Mouse (Mus musculus): ENCODE results near the gene Efemp2. TPM values are rescaled to one million over a fixed set of nuclear protein-coding genes. Genes with fewer than 3 reads are reported as not detected.

Efemp2 gene
- total and polyA plus RNA-seq, 3 experiments = 10.4 to 17.7 TPM; not detected in 1

GRCm38 (mm10) chr19:5487768-5488550 is 14.2 kb downstream of the Efemp2 start, which contains the start of gene Mus81:
Gene Mus81 (minus strand): TSS chr19:5488402.
- peak within 1 kb of the TSS; percentile 98 for H3K27ac ChIP-seq (ENCODE audit: control insufficient read depth, low read depth, low read length)
- peaks cover 0 to 12% of the 10 kb centered on the region in 2 experiments; a peak in 2 of 4 replicates for H3K4me1 ChIP-seq (ENCODE audit: control insufficient read depth in 1 of 2, insufficient read depth in 2 of 2, low read length in 2 of 2)
- peaks cover 28% of the 10 kb centered on the region for H3K79me2 ChIP-seq (ENCODE audit: control insufficient read depth, insufficient read depth, low read length, poor library complexity)
- no peaks in the 10 kb centered on the region for H3K9me3 ChIP-seq (replicated peaks; ENCODE audit: insufficient read depth, low read length)
- H3K4me3 ChIP-seq (ENCODE audit: control insufficient read depth in 1 of 2, insufficient read depth in 1 of 2, low read depth in 2 of 2, low read length in 2 of 2) = peak within 1 kb of the TSS; percentile 60 to 91
- peak; percentile 98 for DNase-seq (ENCODE audit: low read depth, low spot score)
- H3K27me3 ChIP-seq (ENCODE audit: control insufficient read depth in 1 of 2, insufficient read depth in 2 of 2, low read length in 2 of 2) = no peaks in the 10 kb centered on the region
- H3K9ac ChIP-seq (ENCODE audit: control insufficient read depth, low read depth, low read length, poor library complexity, severe bottlenecking) = peak within 1 kb of the TSS; percentile 94
- H3K36me3 ChIP-seq (ENCODE audit: control insufficient read depth in 1 of 2, insufficient read depth in 2 of 2, low read length in 2 of 2) = peaks cover 0 to 13% of the 10 kb centered on the region in 2 experiments
- peak; percentile 86; the same call in 1 of the 2 replicates for TF ChIP-seq MAZ (IDR thresholded peaks at IDR 0.05; ENCODE audit: low read depth, low read length)
- no peak for TF ChIP-seq TAL1 (IDR thresholded peaks at IDR 0.05; ENCODE audit: low read length)
- TF ChIP-seq ZNF384 (IDR thresholded peaks at IDR 0.05; ENCODE audit: low read depth, low read length) = peak; percentile 70
- TF ChIP-seq SMC3 (IDR thresholded peaks at IDR 0.05; ENCODE audit: low read depth, low read length) = peak; percentile 64
- TF ChIP-seq NRF1 (IDR thresholded peaks at IDR 0.05; ENCODE audit: insufficient read depth, low read depth, low read length, poor library complexity, severe bottlenecking) = 0 out of 2 replicates have a peak, but pooled peaks have one; percentile 12
- TF ChIP-seq E2F4 (IDR thresholded peaks at IDR 0.05; ENCODE audit: borderline replicate concordance, low read depth, low read length) = no peak
- peak; percentile 34; the same call in 1 of the 2 replicates for TF ChIP-seq ELF1 (IDR thresholded peaks at IDR 0.05; ENCODE audit: low read depth, low read length)
- peak; percentile 87 to 93 (median 89) for TF ChIP-seq CTCF (IDR thresholded peaks at IDR 0.05 in 2 of 3, conservative IDR thresholded peaks at IDR 0.05 in 1 of 3; ENCODE audit: control insufficient read depth in 1 of 3, insufficient read depth in 1 of 3, low read depth in 2 of 3, low read length in 3 of 3, poor library complexity in 1 of 3, severe bottlenecking in 1 of 3)
- TF ChIP-seq EP300 (IDR thresholded peaks at IDR 0.05; ENCODE audit: low read depth in 1 of 2, low read length in 2 of 2) = no peak; a peak in 1 of 4 replicates
- TF ChIP-seq MEF2A (IDR thresholded peaks at IDR 0.05; ENCODE audit: extremely low read depth, insufficient replicate concordance, low read depth, low read length, poor library complexity, severe bottlenecking) = no peak
- TF ChIP-seq ZKSCAN1 (IDR thresholded peaks at IDR 0.05; ENCODE audit: low read depth, low read length) = no peak
- TF ChIP-seq ETS1 (IDR thresholded peaks at IDR 0.05; ENCODE audit: low read depth, low read length) = peak; percentile 96
- TF ChIP-seq MXI1 (IDR thresholded peaks at IDR 0.05; ENCODE audit: low read depth, low read length) = peak; percentile 51
- TF ChIP-seq MAFK (IDR thresholded peaks at IDR 0.05; ENCODE audit: borderline replicate concordance, low read depth, low read length) = no peak
- peak; percentile 77 to 98 for TF ChIP-seq POLR2A (IDR thresholded peaks at IDR 0.05; ENCODE audit: control insufficient read depth in 1 of 2, insufficient read depth in 1 of 2, low read depth in 1 of 2, low read length in 2 of 2, poor library complexity in 1 of 2)
- no peak for TF ChIP-seq CHD2 (IDR thresholded peaks at IDR 0.05; ENCODE audit: low read length)
- peak; percentile 57 for TF ChIP-seq TCF12 (IDR thresholded peaks at IDR 0.05; ENCODE audit: low read depth, low read length)
- peak; percentile 88 for TF ChIP-seq HCFC1 (IDR thresholded peaks at IDR 0.05; ENCODE audit: low read depth, low read length)
- no peak for TF ChIP-seq ZC3H11A (IDR thresholded peaks at IDR 0.05; ENCODE audit: low read depth, low read length)
- no peak for TF ChIP-seq MYB (IDR thresholded peaks at IDR 0.05; ENCODE audit: low read depth, low read length)
- TF ChIP-seq USF1 (IDR thresholded peaks at IDR 0.05; ENCODE audit: low read depth, low read length) = peak; percentile 88
- TF ChIP-seq ZMIZ1 (IDR thresholded peaks at IDR 0.05; ENCODE audit: low read depth, low read length) = peak; percentile 83
- TF ChIP-seq TBP (IDR thresholded peaks at IDR 0.05; ENCODE audit: low read depth, low read length) = peak; percentile 81
- no peak; the same call in 1 of the 2 replicates for TF ChIP-seq KAT2A (conservative IDR thresholded peaks at IDR 0.05; ENCODE audit: low read depth, low read length)
- no peak for TF ChIP-seq USF2 (IDR thresholded peaks at IDR 0.05; ENCODE audit: borderline replicate concordance in 1 of 2, insufficient read depth in 1 of 2, low read depth in 1 of 2, low read length in 2 of 2)
- TF ChIP-seq NELFE (IDR thresholded peaks at IDR 0.05; ENCODE audit: low read depth, low read length) = peak; percentile 87
- TF ChIP-seq SIN3A (IDR thresholded peaks at IDR 0.05; ENCODE audit: low read length) = peak; percentile 93
- no peak for TF ChIP-seq CHD1 (IDR thresholded peaks at IDR 0.05; ENCODE audit: low read depth, low read length)
- no peak; the same call in 1 of the 2 replicates for TF ChIP-seq GABPA (IDR thresholded peaks at IDR 0.05; ENCODE audit: low read depth, low read length)
- TF ChIP-seq MAX (IDR thresholded peaks at IDR 0.05; ENCODE audit: low read length) = no peak; the same call in none of the 2 replicates
- TF ChIP-seq GATA1 (IDR thresholded peaks at IDR 0.05; ENCODE audit: low read depth, low read length) = peak; percentile 36; the same call in 1 of the 2 replicates
- TF ChIP-seq RAD21 (IDR thresholded peaks at IDR 0.05; ENCODE audit: low read depth, low read length) = peak; percentile 32; the same call in 1 of the 2 replicates
- no peak for TF ChIP-seq UBTF (IDR thresholded peaks at IDR 0.05; ENCODE audit: borderline replicate concordance, insufficient read depth, low read depth, low read length)
- peak; percentile 74; the same call in 1 of the 2 replicates for TF ChIP-seq POLR2AphosphoS2 (IDR thresholded peaks at IDR 0.05; ENCODE audit: low read length)
- no peak for TF ChIP-seq RCOR1 (IDR thresholded peaks at IDR 0.05; ENCODE audit: low read depth, low read length)
